Mouse (Mus musculus) erythroblast, adult 5-6 weeks (primary cell): ENCODE results near the gene Ccdc151. TPM values are rescaled to one million over a fixed set of nuclear protein-coding genes. Genes with fewer than 3 reads are reported as not detected.

ENCODE experiments used
- ATAC-seq: replicated peaks from 2 replicates; pipeline ENCODE4 v1.8.0; 2016; ENCODE audit warnings: moderate number of reproducible peaks, mild to moderate bottlenecking, moderate TSS enrichment, inconsistent platforms; ENCODE audit not compliant: poor library complexity, low FRiP score, severe bottlenecking
- total RNA-seq, 2 experiments: library from RNA; stranded (forward) in 1 of 2; stranded (reverse) in 1 of 2; fragments of 150-400 nt in 1 of 2; fragments of 200-764, 138-1000 nt in 1 of 2; gene quantifications; 2 replicates each; pipeline versions ENCODE4 v1.2.3 to v1.2.4; 2015 to 2017; ENCODE audit warnings: low replicate concordance in 2 of 2

Gene Ccdc151
- total RNA-seq, 2 experiments from 2014 or later: 0.85 to 4.2 TPM

DNA sequence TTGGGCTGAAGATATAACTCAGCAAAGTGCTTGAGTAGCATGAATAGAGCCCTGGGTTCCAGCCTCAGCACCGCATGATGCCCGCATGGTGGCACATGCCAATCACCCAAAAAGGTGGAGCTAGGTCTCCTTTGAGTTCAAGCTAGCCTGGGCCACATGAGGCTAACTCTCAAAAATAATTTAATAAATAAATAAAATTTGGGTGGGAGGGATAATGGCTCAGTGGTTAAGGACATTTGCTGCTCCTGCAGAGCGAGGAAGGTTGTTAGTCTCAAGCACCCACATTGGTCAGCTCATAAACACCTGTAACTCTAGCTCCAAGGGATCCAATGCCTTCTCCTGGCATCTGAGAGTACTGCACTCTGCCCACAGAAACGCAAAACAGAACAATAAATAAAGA is 801 bp downstream of the Ccdc151 start:
- ATAC-seq: no peak

DNA sequence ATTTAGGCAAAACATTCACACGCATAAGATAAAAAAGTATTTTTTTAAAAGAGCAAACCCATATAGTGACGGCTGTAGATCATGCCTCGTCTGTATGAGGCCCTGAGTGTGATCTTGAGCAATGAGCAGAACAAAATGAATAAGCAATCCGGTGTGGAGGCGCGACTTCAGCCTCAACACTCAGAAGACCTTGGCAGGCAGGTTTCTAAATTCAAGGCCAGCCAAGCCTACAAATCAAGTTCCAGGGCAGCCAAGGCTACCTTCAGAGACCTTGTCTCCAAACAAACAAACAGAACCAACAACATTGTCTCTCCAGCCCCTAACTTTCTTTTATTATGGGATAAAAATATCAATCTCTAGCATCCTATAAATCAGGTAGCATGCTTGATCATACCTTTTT is 2.1 kb downstream of the Ccdc151 start:
- no peak for ATAC-seq

DNA sequence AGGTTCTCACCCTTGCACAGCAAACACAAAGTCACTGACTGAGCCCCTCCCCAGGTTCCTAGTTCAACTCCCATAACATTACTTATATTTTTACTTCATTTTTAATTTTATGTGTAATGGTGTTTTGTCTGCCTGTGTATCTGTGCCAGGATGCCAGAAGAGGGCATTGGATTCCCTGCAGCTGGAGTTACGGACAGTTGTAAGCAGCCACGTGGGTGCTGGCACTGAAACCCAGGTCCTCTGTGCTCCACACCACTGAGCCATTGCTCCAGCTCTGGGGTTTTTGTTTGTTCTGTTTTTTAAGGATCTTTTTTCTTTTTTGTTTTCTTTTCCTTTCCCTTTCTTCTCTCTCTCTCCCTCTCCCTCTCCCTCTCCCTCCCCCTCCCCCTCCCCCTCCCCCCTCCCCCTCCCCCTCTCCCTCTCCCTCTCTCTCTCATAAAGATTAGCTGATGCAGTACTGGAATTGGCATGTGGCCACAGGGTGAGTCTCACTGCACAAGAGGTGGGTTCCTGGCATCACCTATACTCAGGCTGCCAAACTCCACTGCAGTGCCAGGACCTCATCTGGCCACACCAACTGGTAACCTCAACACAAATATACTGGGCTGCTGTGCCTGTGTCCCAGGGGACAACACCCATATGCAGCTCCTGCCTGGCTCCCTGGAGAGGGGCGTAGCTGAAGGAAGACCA is 6.1 kb downstream of the Ccdc151 start:
- ATAC-seq: no peak

DNA sequence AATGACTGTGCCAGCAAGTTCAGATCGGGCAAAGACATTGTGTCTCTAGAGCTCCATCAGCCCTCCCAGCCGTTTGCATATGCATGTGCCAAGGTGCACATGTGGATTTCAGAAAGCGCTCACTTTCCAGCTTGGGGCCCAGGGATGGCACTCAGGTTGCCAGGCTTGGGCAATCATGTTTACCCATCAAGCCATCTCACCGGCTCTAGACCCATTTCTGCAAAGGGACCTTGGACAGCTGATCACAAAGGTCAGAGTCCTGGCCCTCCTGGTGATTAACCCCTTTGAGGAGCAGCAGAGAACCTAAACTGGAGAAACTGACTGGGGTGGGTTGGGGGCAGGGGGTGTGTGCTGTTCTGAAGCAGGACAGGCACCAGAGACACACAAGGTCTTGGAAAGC is 10.2 kb downstream of the Ccdc151 start:
- ATAC-seq: no peak

DNA sequence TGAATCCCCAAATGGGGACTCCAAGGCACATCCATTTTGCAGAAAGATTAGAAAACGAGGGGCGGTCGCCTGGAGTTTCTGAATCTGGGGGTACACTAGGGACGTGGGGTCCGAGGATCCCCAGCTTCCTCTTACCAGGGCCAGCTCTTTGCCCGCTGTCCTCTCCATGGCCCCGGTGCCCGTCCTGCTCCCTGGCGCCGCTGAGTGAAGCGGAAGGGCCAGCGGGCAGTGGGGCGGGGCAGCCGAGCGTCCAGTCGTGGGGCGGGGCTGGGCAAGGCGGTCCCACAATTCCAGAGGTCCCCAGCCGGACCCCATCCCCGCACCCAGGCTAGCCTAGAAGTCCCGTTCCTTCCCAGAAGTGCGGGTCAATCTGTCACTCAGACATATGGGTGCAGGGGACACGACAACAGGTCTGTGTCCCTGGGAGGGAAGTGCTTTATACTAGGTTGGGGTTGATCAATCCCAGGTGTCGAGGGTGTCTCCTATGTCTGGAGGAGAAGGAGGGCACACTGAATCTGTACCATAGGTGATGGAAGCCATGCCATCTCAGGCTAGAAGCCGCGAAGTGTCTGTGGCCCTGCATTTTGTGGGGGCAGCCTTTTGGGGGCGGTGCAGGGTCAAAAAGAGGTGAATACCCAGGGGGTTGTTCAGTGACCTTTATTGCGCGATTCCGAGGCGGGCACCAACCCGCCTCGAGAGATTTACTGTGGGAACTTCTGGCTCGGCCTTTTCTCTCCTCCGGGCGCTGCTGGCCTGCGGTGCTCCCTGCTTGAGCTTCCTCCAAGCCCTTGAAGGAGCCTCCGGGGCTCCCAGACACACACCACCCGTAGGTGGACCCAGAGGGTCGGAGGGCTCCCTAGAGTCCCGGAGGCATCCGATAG is 13.0 kb downstream of the Ccdc151 start, which contains the start of gene Rgl3:
Gene Rgl3, minus strand, starts transcription at position 217 of the 881 bp plus-strand sequence.
- ATAC-seq: no peak

DNA sequence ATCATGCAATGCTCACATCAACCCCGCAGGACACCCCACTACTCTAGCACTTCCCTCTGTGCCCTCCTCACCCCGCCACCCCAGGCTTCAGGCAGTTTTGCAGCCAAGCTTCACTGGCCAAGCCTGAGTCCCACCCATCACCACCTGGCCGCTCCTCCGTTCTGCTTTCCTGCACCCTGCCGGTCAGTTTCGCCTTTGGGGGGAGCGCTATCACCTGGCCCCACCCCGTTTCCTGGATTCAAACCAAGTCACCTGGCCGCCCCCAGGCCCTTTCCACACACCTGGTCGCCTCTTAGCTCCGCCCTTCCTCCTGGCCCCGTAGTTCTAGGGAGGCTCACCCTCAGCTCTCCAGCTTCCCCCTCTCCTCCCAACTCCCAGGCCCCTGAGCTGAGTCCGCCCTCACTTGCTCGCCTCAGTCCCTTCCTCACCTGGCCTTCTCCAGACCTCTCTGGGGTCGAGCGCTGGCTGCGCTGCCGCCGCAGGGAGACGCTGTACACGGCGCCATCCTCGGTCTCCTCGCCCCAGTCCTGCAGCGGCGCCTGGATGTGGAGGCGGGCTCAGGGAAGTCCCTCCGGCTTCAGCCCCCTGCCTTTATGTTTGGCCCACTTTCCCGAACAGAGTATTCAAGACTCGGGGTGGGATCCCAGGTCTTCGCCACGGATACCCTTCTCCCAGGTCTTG is 13.9 kb downstream of the Ccdc151 start:
- no peak for ATAC-seq

DNA sequence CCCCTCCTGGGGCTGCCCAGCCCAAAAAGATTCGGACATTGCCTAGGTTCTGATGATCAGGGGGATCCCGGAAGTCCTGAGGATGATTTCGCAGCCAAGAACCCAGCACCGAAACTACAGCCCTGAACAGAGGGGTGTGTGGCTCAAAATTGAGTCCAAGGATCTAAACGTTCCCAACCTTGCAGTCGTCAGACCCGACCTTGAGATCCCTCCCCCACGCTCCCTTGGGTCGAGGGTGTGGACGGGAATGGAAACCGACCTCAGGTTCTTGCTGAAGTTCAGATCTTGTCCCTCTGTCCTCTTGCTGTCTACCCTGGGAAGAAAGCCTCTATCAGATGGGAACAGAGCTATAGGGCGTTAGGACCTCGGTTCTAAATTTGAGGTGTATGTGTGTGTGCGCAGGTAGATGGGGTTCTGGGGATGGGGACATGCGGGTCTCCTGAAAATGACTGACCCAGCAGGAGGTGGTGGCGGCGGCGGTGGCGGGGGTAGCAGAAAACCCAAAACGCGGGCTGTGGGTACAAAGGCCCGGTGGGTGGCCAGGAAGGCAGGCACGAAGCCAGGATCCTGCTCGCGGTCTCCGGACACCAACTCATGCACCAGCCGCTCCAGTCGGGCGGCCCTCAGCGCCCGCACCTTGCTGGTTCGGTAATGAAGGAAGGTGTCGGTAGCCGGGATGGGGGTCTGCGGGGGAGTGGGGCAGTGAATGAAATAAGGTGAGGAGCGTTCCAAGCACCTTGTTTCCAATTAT is 14.7 kb downstream of the Ccdc151 start:
- ATAC-seq: no peak

DNA sequence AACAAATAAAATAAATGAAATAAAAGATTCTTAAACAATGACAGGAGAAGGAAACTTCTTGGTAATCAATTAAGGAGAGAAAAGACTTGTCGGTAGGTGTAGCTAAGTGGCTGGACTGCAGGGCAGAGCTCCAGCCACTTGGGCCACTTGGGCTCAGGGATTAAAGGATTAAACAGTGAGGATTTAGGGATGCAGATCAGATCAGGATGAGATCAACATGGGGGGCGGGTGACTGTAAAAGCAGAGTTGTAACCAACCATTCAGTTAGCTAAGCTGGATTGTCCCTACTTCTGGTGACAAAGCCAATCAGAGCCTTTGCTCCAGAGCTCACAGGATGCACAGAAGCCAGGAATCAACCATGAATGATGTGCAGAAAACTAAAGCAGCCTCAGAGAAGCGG is 18.5 kb downstream of the Ccdc151 start:
- no peak for ATAC-seq

DNA sequence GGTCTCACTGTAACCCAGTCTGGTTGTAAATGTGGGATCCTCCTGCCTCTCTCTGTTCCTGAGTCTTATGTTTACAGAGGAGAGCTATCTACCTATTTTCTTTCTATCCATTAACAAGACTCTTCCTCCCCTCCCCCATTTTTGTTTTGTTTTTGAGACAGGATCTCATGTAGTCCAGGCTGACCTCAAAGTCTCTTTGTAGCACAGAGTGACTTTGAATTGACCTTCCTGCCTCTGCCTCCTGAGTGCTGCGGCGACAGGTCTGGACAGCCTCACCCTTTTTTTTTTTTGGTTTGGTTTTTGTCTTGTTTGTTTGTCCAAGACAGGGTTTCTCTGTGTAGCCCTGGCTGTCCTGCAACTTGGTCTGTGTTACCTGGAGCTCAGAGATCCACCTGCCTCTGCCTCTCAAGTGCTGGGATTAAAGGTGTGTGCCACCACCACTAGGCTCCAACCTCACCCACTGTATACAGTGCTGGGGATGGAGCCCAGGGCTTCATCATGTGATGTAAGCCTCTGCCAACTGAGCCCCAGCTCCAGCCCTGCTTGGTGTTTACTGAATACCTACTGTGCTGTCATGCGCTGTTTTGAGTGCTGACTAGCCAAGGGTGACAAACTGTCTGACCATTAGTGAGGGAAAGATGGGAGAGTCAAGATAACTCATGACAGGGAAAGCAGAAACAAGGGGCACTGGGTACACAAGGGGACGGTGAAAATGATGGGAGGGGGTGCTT is 23.9 kb downstream of the Ccdc151 start:
- peak; percentile 27 for ATAC-seq

DNA sequence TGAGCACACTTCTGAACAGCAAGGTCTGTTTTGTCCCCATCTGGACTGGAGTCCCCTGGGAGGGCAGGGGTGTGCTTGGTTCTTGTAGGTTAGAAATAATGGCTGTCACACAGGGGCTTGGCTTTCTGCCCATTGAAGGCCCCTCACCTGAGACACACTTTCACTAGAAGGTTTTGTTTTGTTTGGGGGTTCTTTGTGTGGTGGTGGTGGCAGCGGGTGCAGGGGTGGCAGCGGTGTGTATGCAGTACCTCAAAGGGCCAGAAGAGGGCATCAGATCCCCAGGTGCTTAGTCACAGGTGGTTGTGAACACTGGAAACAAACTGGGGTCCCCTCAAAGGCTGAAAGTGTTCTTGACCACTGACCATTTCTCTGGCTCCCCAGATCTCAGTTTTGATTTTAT is 24.5 kb downstream of the Ccdc151 start:
- ATAC-seq: peak; percentile 84

DNA sequence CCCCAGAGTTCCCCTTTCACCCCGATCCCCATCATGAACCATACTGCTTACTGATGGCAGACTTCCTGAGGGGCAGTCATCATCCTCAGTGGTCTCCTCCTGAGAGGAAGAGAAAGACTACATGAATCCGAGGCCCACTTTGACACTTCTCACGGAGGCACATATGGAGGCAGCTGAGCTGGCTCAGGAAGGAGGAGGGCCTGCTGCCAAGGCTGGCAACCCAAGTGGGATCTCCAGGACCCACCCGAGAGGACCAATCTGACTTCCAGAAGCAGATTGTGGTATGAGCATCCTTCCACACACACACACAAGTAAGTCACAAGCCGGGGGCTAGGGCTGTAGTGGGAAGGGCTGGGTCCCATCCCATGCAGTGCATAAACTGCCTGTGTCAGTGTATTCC is 25.1 kb downstream of the Ccdc151 start:
- ATAC-seq: no peak

DNA sequence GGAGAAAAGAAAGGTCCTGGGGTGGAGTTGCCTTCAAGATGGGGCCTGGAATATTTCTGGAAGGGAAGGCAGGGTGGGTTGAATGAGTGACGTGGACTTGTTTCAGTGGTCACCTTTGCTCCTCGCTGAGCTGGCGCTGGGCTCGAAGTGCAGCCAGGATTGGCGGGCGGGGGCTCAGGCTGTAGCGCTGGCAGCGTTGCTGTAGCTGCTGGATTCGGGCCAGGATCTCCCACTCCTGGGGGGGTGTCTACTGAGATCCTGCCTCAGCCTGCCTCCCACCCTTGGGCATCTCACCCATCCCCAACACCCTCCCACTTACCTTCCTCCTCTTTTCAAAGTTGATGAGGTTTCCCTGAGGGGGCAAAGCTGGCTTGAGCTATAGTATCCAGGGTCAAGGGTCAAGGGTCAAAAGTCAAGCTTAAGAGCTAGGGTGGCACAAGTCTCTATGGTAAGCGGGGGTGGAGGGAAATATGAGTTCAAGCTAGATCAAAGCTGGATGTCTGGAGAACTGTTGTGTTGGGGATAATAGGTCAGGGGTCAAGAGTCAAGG is 25.7 kb downstream of the Ccdc151 start:
- ATAC-seq: no peak

DNA sequence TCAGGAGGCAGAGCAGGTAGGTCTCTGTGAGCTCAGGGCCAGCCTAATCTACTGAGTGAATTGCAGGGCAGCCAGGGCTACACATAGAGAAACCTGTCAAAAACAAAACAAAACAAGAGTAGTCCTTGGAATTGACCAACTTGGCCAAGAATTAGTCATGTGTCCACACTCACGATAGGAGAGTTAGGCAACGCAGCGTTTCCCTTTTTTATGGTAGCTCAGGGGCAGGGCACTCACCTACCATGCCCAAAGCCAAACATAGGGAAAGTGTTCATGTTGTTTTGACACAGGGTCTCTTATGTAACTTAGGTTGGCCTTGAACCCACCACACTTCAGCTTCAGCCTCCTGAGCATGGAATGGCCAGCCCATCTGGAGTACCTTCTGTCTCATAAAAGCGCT is 33.1 kb downstream of the Ccdc151 start:
- no peak for ATAC-seq

DNA sequence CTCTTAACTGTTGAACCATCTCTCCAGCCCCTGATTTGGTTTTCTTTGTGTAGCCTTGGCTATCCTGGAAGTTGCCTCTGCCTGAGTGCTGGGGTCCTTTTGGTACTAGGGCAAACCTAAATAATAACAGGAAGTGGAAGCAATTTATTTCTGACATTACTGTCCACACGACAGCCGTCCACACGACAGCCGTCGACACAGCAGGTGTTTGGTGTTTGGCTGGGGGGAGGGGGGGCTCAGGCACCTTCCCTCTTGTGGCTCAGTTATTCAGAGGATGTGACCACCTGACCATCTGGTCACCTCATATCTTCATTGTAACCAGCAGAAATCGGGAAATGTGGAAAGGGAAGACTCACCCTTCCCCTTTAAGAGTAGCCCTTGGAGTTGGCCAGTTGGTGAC is 33.6 kb downstream of the Ccdc151 start:
- no peak for ATAC-seq

DNA sequence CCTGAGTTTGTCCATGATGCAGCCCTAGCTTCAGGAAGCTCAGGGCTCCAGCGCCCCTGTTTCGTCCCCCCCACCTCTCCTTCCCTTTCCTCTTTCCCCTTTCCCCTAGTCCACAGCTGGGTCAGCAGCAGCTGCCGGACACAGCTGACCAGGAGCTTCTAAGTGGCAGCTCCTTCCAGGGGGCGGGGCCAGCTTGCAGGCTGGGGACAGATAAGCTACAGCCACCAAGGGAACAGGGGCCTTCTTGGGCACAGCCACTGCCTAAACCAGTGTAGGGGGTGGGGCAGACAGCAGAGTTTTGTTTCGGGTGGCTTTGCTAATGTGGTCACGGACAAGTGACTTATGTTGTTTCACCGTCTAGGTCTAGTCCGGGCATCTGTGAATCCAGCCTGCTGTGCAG is 39.0 kb downstream of the Ccdc151 start, which contains the start of gene Epor:
Gene Epor, minus strand, starts transcription at position 90 of the 400 bp plus-strand sequence.
- ATAC-seq: peak; percentile 81

DNA sequence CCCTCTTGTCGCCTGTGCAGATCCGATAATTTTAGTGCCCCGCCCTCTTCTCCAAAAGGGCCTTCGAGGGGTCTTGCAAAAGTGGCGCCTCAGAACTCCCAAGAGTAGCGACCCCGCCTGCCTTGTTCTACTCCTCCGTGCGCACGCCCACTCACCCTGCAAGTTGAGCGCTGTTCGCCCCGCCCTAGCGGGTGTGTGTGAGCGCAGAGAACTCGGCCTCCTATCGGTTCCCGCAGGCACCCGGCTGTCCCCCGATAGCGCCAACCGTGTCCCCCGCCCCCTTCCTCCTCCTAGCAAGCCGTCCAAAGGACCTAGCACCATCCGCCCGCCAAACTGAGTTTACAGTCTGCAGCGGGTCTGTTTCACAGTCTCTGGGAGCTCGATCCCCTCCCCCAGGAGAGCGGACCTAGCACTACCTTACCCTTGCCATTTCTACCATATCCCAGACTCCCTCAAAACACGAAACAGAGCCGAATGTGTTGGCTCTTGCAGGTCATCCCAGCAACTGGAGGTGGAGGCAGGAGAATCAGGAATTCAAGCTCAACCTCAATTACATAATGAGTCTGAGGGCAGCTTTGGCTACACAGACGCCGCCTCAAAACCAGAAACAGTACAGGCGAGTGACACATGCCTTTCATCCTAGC is 39.9 kb downstream of the Ccdc151 start:
- peak; percentile 88 for ATAC-seq

DNA sequence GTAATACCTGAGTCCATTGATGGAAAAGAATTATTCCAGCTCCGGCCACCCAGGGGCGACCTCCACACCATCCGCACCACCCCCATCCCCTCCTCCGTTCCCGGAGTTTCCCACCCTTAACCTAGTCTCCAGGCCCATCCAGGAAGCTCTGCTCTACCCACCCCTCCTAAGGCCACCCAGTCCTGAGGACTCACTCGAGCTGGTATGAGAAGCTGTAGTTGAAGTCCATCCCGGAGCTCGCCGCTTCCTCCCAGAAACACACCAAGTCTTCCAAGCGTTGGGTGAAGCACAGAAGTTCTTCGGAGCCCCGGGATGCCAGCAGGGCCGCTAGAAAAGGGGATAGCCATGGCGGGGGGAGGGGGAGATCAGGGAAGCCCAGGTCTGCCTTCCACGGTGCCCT is 40.4 kb downstream of the Ccdc151 start:
- 0 out of 2 replicates have a peak, but pooled peaks have one; percentile 2 for ATAC-seq

DNA sequence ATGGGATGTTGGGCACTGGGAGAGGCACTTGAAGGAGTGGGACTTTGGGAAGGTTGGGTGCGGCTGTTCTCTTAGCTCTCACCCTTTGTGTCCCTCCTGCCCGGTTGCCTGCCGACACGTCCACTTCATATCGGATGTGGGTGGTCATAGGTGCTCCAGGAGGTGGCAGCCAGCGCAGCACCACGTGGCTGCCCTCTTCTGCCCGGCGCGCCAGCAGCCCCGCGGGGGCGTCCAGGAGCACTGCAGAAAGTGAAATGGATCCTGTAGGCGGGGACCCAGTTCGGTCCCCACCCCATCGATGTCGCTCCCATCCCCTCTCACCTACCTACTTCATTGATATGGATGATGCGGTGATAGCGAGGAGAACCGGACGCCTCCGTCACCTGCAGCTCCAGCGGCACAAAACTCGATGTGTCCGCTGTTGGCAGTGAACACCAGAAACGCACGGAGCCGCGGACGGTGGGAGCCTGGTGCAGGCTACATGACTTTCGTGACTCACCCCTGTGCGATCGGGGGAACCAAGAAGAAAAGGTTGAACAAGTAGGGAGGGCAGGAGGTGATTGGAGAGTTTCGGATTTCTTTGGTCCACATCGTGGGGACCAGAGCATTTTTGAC is 41.0 kb downstream of the Ccdc151 start:
- peak; percentile 28 for ATAC-seq
